Mouse (Mus musculus) kidney, adult 10 weeks (tissue): ENCODE measurements around the gene Def6. TPM values are rescaled to one million over a fixed set of nuclear protein-coding genes. Genes with fewer than 3 reads are reported as not detected.

Experiments used
- polyA plus RNA-seq: library from polyadenylated mRNA; stranded (reverse); fragments of 350-450 nt; fragmentation: Illumina TruSeq; extraction: RNeasy Lipid Tissue Mini Kit (QIAGEN cat#74804); gene quantifications from one replicate; pipeline ENCODE4 v1.2.3, GENCODE M21; 2014; ENCODE audit warnings: low read depth, low replicate concordance

The Def6 gene
- polyA plus RNA-seq, result 0.53 TPM

GRCm38 (mm10) chr17:28207591-28208313, at the start of gene Def6:
TSS of gene Def6 (plus strand) at chr17:28207778.

GRCm38 (mm10) chr17:28176775-28177539, 30.6 kb upstream of the Def6 start, which contains the start of gene Zfp523:
TSS of gene Zfp523 (plus strand) at chr17:28177129.

GRCm38 (mm10) chr17:28232475-28233060, 25.0 kb downstream of the Def6 start, which contains the start of gene Ppard:
TSS of gene Ppard (plus strand) at chr17:28232700.

Other genes starting within 250 kb of the Def6 start
- not detected for gene Tcp11, start 127.1 kb upstream of the Def6 start, polyA plus RNA-seq
- 0.77 TPM for gene Scube3, start 65.6 kb upstream of the Def6 start, polyA plus RNA-seq
- gene Zfp523, start 30.6 kb upstream of the Def6 start, polyA plus RNA-seq, result 0.73 TPM
- gene Ppard, start 24.9 kb downstream of the Def6 start, polyA plus RNA-seq, result 0.61 TPM
- not detected for gene Fance, start 105.7 kb downstream of the Def6 start, polyA plus RNA-seq
- gene Rpl10a, start 120.7 kb downstream of the Def6 start, polyA plus RNA-seq, result 117 TPM
- gene Tead3, start 143.0 kb downstream of the Def6 start, polyA plus RNA-seq, result 0.49 TPM
- not detected for gene Tulp1, start 157.4 kb downstream of the Def6 start, polyA plus RNA-seq